Mouse (Mus musculus): ENCODE data around the gene Shc1.

DNA sequence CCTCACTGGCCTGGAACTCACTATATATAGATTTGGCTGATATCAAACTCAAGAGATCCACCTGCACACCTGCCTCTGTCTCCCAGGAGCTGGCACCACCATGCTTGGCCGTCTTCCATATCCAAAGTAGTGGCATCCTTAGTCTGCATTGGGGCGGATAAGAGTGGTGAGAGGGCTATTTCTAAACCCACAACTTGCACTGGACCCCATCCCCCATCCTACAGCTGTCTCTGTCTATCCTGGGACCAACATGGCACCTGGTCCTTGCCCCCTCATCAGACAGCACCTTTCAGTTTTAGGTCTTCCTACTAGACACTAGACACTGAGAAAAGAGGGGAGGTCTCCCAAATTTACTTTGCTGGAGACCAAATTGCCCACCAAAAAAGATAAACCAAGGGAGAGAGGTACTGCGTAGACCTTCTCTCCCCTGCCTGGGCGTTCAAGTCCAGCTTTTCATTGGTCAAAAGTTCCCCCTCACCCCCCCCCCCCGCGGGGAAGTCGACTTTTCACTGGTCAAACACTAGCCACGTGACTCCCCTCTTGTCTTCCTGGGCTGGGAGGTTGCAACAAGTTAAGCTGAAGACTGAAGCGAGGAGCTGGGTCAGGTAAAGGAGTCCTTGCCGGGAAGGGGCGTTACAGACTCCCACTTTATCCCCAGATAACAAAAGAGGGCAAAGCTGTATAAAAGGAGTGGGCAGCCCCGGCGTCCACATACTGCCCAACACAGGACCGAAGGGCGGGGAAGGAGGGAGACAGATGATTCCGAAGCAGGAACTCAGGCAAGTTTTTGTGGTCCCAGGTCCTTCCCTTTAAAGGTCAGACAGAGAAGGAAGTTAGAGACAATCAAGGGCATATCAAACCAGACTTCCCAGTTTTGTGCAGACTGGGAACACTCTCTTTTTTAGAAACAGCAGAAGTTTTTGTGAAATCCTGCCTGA is 18.2 kb downstream of the Shc1 start, which contains the start of gene Pbxip1:
- no peak for TF ChIP-seq POLR2A (IDR thresholded peaks at IDR 0.05; ENCODE audit: extremely low read depth, insufficient read depth, low read length)
- no peak for TF ChIP-seq CTCF (IDR thresholded peaks at IDR 0.05; ENCODE audit: low read depth, low read length)
